Mouse (Mus musculus) lung, postnatal 0 days (tissue): ENCODE measurements around the gene Lrp11.
A peak's percentile ranks its signal among the peaks of the same experiment; 100 is the strongest.

ENCODE experiments used
- CTCF ChIP-seq: IDR thresholded peaks from 2 replicates; pipeline ENCODE4 v1.5.1; 2016; ENCODE audit warnings: antibody characterized with exemption, mild to moderate bottlenecking
- EP300 ChIP-seq: IDR thresholded peaks from 2 replicates; pipeline ENCODE4 v1.6.1; 2016; ENCODE audit warnings: antibody characterized with exemption, mild to moderate bottlenecking, control low read depth

DNA sequence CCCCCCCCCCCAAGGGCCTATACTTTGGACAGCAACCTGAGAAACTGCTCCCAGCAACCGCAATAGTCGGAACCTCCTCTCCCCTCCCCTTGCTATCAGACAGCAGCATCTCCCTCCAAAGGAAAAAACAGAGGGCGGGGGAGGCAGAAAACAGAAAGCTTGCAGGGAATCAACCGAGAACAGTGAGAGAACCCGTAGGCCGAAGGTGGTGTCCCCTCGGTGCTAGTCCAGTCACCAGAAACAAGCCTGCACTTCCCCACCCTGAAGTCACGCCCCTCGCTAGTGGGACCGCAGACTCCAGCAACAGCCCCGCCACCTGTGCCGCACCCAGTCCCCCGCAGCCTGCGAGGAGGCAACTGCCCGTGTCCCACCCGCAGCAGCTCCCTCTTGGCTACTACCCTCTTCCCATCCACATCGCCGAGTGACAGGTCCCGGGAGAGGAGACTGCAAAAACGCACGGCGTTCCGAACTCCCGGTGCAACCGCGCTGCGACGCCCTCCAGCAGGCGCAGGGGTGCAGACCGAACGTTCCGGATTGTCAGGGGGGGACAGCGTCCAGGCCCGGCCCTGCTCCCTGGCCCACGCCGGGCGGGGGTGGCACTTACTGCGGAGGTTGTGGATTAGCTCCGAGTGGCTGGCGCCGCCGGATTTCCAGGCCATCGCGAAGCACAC is 73.0 kb downstream of the Lrp11 start:
- TF ChIP-seq CTCF (peak; percentile 21; the same call in 1 of the 2 replicates), EP300 (no peak)
